Mouse (Mus musculus): ENCODE data around the gene Olfr1135. TPM values are rescaled to one million over a fixed set of nuclear protein-coding genes. Genes with fewer than 3 reads are reported as not detected.

The Olfr1135 gene
- polyA plus RNA-seq (2016; fragmentation: Nextera tagmentation; extraction: Ambion mirVana) = not detected in 2 replicates

DNA sequence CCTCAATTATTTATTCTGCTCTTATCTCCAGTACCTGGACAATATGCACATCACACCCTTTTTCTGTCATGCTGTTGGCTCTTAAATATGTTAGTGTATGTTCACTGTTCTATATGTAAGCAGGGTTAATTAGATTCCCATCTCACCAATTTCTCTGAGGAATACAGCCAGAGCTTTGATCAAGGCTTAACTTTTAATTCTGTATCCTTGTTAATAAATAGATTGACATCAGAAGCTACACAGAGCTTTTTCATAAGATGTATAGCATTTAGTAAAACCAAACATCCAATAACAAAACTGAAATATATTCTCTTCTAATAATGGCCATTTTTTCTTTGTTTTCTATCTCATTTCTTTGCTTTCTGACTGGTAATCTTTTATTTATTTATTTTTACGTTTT, at the start of gene Olfr1135:
Gene Olfr1135, minus strand, starts transcription at position 101 of the 400 bp plus-strand sequence.
- Histone ChIP-seq H3K4me2 (no peak within 1 kb of the TSS), H3K9ac (no peak within 1 kb of the TSS), H3K27me3 (replicated peaks) (no peaks in the 10 kb centered on the region), H3K27ac (ENCODE audit: poor library complexity, severe bottlenecking) (no peak within 1 kb of the TSS), H3K36me3 (no peaks in the 10 kb centered on the region), H3K9me3 (replicated peaks) (no peaks in the 10 kb centered on the region), H3K4me1 (replicated peaks) (no peaks in the 10 kb centered on the region), H3K4me3 (no peak within 1 kb of the TSS)
- WGBS = 15% methylated on average over 1 of the region's 1 CpGs
- ATAC-seq (ENCODE audit: insufficient number of reproducible peaks, low FRiP score) = no peak

DNA sequence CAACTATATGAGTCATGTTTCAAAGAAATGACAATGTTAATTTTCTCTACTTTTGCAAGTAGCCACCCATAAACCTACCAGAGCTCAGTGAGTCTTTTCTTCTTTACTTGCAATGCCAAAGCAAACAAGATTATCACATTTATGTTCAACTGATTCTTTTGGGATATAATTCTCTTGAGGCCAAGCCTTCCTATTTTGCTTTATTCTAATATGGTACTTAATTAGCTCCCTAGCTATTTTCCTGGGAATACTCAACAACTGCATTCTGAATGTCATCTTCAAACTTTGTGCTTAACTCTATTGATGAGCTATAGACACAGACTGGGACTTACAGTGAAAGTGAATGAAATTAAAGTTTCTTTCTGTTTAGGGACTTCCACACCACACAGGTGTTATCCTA, 39.6 kb upstream of the Olfr1135 start, which contains the start of gene Olfr1137:
Gene Olfr1137, minus strand, starts transcription at position 101 of the 400 bp plus-strand sequence.
- H3K4me2 ChIP-seq = no peak within 1 kb of the TSS
- H3K9ac ChIP-seq = no peak within 1 kb of the TSS
- no peaks in the 10 kb centered on the region for H3K27me3 ChIP-seq (replicated peaks)
- H3K36me3 ChIP-seq = no peaks in the 10 kb centered on the region
- no peaks in the 10 kb centered on the region for H3K9me3 ChIP-seq (replicated peaks)
- no peak within 1 kb of the TSS for H3K4me3 ChIP-seq
- no peak within 1 kb of the TSS for H3K27ac ChIP-seq (ENCODE audit: poor library complexity, severe bottlenecking)
- H3K4me1 ChIP-seq (replicated peaks) = no peaks in the 10 kb centered on the region
- no peak for ATAC-seq (ENCODE audit: insufficient number of reproducible peaks, low FRiP score)

DNA sequence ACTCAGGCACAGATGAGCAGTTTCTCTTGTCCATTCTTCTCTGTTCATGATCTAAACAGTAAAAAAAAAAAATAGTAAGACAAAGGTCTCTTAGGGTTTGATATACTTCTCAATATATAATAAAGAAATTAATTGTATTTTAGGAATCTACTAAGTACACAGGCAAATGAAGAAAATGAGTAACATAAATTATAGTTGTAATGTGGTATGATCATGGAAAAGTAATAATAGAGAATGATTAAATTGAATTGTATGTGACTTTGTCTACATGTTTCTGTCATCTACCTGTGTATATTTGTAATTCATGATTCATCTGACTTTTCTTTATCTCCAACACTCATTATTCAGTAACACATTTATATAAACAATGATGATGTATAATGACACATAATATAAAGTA, 20.4 kb upstream of the Olfr1135 start, which contains the start of gene Olfr1136:
Gene Olfr1136, minus strand, starts transcription at position 101 of the 400 bp plus-strand sequence.
- no peak within 1 kb of the TSS for H3K27ac ChIP-seq (ENCODE audit: poor library complexity, severe bottlenecking)
- H3K36me3 ChIP-seq = no peaks in the 10 kb centered on the region
- H3K9ac ChIP-seq = no peak within 1 kb of the TSS
- H3K27me3 ChIP-seq (replicated peaks) = no peaks in the 10 kb centered on the region
- H3K4me3 ChIP-seq = no peak within 1 kb of the TSS
- H3K4me1 ChIP-seq (replicated peaks) = no peaks in the 10 kb centered on the region
- no peaks in the 10 kb centered on the region for H3K9me3 ChIP-seq (replicated peaks)
- no peak for ATAC-seq (ENCODE audit: insufficient number of reproducible peaks, low FRiP score)
- no peak within 1 kb of the TSS for H3K4me2 ChIP-seq

DNA sequence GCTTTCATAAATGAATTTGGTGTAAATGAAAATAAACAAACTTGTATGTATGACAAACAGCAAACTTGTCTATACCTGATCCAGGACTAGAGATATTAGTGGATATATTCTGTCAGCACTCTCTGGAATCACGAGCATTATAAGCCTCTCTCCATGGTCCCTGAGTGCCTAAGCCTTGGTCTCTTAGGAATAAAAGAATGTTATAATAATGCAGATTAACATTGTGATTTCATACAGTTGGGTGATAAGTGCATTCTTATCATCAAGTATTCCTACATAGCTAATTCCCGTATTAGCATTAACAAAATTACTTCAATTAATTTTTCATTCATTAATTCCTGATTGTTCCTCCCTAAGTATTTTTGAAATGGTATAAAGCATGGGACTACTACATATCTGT, 15.1 kb downstream of the Olfr1135 start, which contains the start of gene Olfr1134:
Gene Olfr1134, minus strand, starts transcription at position 101 of the 400 bp plus-strand sequence.
- H3K9ac ChIP-seq = no peak within 1 kb of the TSS
- no peak within 1 kb of the TSS for H3K4me3 ChIP-seq
- H3K4me2 ChIP-seq = no peak within 1 kb of the TSS
- no peaks in the 10 kb centered on the region for H3K4me1 ChIP-seq (replicated peaks)
- 69% methylated on average over 2 of the region's 2 CpGs for WGBS
- H3K27me3 ChIP-seq (replicated peaks) = no peaks in the 10 kb centered on the region
- no peak within 1 kb of the TSS for H3K27ac ChIP-seq (ENCODE audit: poor library complexity, severe bottlenecking)
- H3K36me3 ChIP-seq = no peaks in the 10 kb centered on the region
- ATAC-seq (ENCODE audit: insufficient number of reproducible peaks, low FRiP score) = no peak
- H3K9me3 ChIP-seq (replicated peaks) = no peaks in the 10 kb centered on the region

DNA sequence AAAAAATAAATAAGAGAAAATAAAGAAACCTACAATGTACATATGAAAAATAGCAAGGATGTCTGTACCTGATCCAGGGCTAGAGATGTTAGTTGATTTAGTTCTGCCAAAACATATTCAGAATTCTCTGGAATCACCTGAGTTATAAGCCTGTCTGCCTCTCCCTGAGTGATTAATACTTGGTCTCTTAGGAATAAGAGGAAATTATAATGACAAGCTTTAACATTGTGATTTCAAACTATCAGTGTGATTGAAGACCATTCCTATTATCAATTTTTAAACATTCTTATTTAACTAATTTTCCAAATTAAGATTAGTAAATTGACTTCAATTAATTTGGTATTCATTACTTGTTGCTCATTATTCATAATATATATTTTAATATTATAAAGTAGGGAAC, 26.2 kb downstream of the Olfr1135 start, which contains the start of gene Olfr1133:
Gene Olfr1133, minus strand, starts transcription at position 101 of the 400 bp plus-strand sequence.
- Histone ChIP-seq H3K27ac (ENCODE audit: poor library complexity, severe bottlenecking) (no peak within 1 kb of the TSS), H3K36me3 (no peaks in the 10 kb centered on the region), H3K27me3 (replicated peaks) (no peaks in the 10 kb centered on the region), H3K9me3 (replicated peaks) (no peaks in the 10 kb centered on the region), H3K4me1 (replicated peaks) (no peaks in the 10 kb centered on the region), H3K4me3 (no peak within 1 kb of the TSS), H3K4me2 (no peak within 1 kb of the TSS), H3K9ac (no peak within 1 kb of the TSS)
- no peak for ATAC-seq (ENCODE audit: insufficient number of reproducible peaks, low FRiP score)

DNA sequence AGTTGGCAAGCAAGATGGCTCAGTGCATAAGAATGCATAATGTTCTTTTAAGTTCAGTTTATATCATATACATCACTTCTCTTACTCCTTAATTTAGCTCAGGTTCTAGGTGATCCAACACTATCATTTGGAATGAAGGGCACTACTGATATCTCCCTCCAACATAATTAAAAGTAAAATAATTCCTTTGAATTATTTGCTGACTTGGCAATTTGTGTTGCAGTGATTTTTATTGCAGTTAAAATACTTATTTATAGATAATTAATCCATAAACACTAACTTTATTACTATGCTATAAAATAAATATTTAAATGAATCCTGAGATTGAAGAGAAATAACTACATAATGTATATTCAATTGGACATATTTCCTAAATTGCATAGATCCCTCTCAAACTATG, 31.0 kb downstream of the Olfr1135 start:
- ATAC-seq (ENCODE audit: insufficient number of reproducible peaks, low FRiP score) = no peak
- no peak overlapping the region for H3K4me2 ChIP-seq

DNA sequence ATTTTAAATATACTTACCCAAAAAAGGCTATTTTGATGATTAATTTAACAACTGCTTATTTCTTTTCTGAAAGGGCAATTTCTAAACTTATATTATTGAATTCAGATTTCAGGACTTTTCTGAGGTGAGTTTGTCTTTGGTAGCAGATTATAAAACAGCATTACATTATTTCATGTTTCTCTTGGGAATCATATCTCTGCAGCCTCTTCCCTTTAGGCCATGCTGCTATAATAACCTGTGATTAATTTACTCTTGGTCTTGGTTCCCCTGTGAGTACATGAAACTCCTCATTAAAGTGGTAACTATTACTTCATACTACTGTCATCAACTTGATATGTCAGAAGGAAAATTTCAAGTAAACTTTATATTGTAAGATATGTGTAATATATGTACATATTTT, 36.0 kb downstream of the Olfr1135 start, which contains the start of gene Olfr1132:
Gene Olfr1132, minus strand, starts transcription at position 101 of the 400 bp plus-strand sequence.
- no peak for ATAC-seq (ENCODE audit: insufficient number of reproducible peaks, low FRiP score)
- Histone ChIP-seq H3K27ac (ENCODE audit: poor library complexity, severe bottlenecking) (no peak within 1 kb of the TSS), H3K4me1 (replicated peaks) (no peaks in the 10 kb centered on the region), H3K9me3 (replicated peaks) (no peaks in the 10 kb centered on the region), H3K9ac (no peak within 1 kb of the TSS), H3K4me3 (no peak within 1 kb of the TSS), H3K36me3 (no peaks in the 10 kb centered on the region), H3K27me3 (replicated peaks) (no peaks in the 10 kb centered on the region), H3K4me2 (no peak within 1 kb of the TSS)

More for the DNA sequence above, 31.0 kb downstream of the Olfr1135 start:
- Histone ChIP-seq H3K36me3 (no peaks in the 10 kb centered on the region), H3K9me3 (replicated peaks) (no peaks in the 10 kb centered on the region), H3K4me3 (no peak overlapping the region), H3K27ac (ENCODE audit: poor library complexity, severe bottlenecking) (no peak overlapping the region), H3K4me1 (replicated peaks) (no peaks in the 10 kb centered on the region), H3K27me3 (replicated peaks) (no peaks in the 10 kb centered on the region), H3K9ac (no peak overlapping the region)

DNA sequence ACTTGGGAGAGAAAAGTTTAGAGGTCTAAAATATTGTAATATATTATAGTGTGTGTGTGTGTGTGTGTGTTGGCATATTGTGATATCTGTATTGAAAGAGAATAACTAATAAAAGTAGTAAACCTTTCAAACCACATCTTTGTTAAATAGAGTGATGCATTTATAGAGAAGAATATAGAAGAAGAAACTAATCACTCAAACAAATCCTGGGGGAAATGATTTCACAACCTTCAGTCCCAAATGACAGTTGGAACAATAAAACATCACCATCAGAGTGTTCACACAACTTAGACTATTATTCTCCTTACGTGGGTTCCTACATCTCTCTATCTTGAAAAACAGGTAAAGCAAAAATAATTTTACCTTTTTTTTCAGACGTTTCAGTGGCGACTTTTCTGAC, 46.7 kb downstream of the Olfr1135 start, which contains the start of gene Olfr1131:
Gene Olfr1131, plus strand, starts transcription at position 301 of the 400 bp plus-strand sequence.
- 61% methylated on average over 3 of the region's 3 CpGs for WGBS
- Histone ChIP-seq H3K36me3 (no peaks in the 10 kb centered on the region), H3K27ac (ENCODE audit: poor library complexity, severe bottlenecking) (no peak within 1 kb of the TSS), H3K27me3 (replicated peaks) (no peaks in the 10 kb centered on the region), H3K9ac (no peak within 1 kb of the TSS), H3K4me3 (no peak within 1 kb of the TSS), H3K9me3 (replicated peaks) (peaks cover 4% of the 10 kb centered on the region; the same call in 1 of the 2 replicates), H3K4me2 (no peak within 1 kb of the TSS), H3K4me1 (replicated peaks) (no peaks in the 10 kb centered on the region)
- ATAC-seq (ENCODE audit: insufficient number of reproducible peaks, low FRiP score) = no peak

Other genes starting within 250 kb of the Olfr1135 start
- gene Olfr1124, start 243.4 kb downstream of the Olfr1135 start, polyA plus RNA-seq (2016; fragmentation: Nextera tagmentation; extraction: Ambion mirVana) = not detected in 2 replicates
- not detected in 2 replicates for gene Olfr1126, start 219.7 kb downstream of the Olfr1135 start, polyA plus RNA-seq (2016; fragmentation: Nextera tagmentation; extraction: Ambion mirVana)
- gene Pramel7, start 176.6 kb downstream of the Olfr1135 start, polyA plus RNA-seq (2016; fragmentation: Nextera tagmentation; extraction: Ambion mirVana) = not detected in 2 replicates
- not detected in 2 replicates for gene Pramel6, start 167.1 kb downstream of the Olfr1135 start, polyA plus RNA-seq (2016; fragmentation: Nextera tagmentation; extraction: Ambion mirVana)
- not detected in 2 replicates for gene Olfr153, start 141.9 kb downstream of the Olfr1135 start, polyA plus RNA-seq (2016; fragmentation: Nextera tagmentation; extraction: Ambion mirVana)
- not detected in 2 replicates for gene Olfr1128, start 128.1 kb downstream of the Olfr1135 start, polyA plus RNA-seq (2016; fragmentation: Nextera tagmentation; extraction: Ambion mirVana)
- not detected in 2 replicates for gene Olfr1129, start 99.8 kb downstream of the Olfr1135 start, polyA plus RNA-seq (2016; fragmentation: Nextera tagmentation; extraction: Ambion mirVana)
- gene Olfr1130, start 67.5 kb downstream of the Olfr1135 start, polyA plus RNA-seq (2016; fragmentation: Nextera tagmentation; extraction: Ambion mirVana) = not detected in 2 replicates
- not detected in 2 replicates for gene Olfr1131, start 46.6 kb downstream of the Olfr1135 start, polyA plus RNA-seq (2016; fragmentation: Nextera tagmentation; extraction: Ambion mirVana)
- not detected in 2 replicates for gene Olfr1132, start 36.1 kb downstream of the Olfr1135 start, polyA plus RNA-seq (2016; fragmentation: Nextera tagmentation; extraction: Ambion mirVana)
- gene Olfr1133, start 26.3 kb downstream of the Olfr1135 start, polyA plus RNA-seq (2016; fragmentation: Nextera tagmentation; extraction: Ambion mirVana) = not detected in 2 replicates
- gene Olfr1134, start 15.2 kb downstream of the Olfr1135 start, polyA plus RNA-seq (2016; fragmentation: Nextera tagmentation; extraction: Ambion mirVana) = not detected in 2 replicates
- not detected in 2 replicates for gene Olfr1136, start 20.3 kb upstream of the Olfr1135 start, polyA plus RNA-seq (2016; fragmentation: Nextera tagmentation; extraction: Ambion mirVana)
- gene Olfr1137, start 39.5 kb upstream of the Olfr1135 start, polyA plus RNA-seq (2016; fragmentation: Nextera tagmentation; extraction: Ambion mirVana) = not detected in 2 replicates
- not detected in 2 replicates for gene Olfr1138, start 66.3 kb upstream of the Olfr1135 start, polyA plus RNA-seq (2016; fragmentation: Nextera tagmentation; extraction: Ambion mirVana)
- not detected in 2 replicates for gene Olfr1140, start 70.1 kb upstream of the Olfr1135 start, polyA plus RNA-seq (2016; fragmentation: Nextera tagmentation; extraction: Ambion mirVana)
- not detected in 2 replicates for gene Olfr1141, start 80.3 kb upstream of the Olfr1135 start, polyA plus RNA-seq (2016; fragmentation: Nextera tagmentation; extraction: Ambion mirVana)
- not detected in 2 replicates for gene Olfr152, start 105.8 kb upstream of the Olfr1135 start, polyA plus RNA-seq (2016; fragmentation: Nextera tagmentation; extraction: Ambion mirVana)
- not detected in 2 replicates for gene Olfr1143, start 126.9 kb upstream of the Olfr1135 start, polyA plus RNA-seq (2016; fragmentation: Nextera tagmentation; extraction: Ambion mirVana)
- not detected in 2 replicates for gene Olfr1145, start 136.2 kb upstream of the Olfr1135 start, polyA plus RNA-seq (2016; fragmentation: Nextera tagmentation; extraction: Ambion mirVana)
- not detected in 2 replicates for gene Olfr1148, start 156.9 kb upstream of the Olfr1135 start, polyA plus RNA-seq (2016; fragmentation: Nextera tagmentation; extraction: Ambion mirVana)
- gene Olfr1150-ps1, start 170.3 kb upstream of the Olfr1135 start, polyA plus RNA-seq (2016; fragmentation: Nextera tagmentation; extraction: Ambion mirVana) = not detected in 2 replicates
- gene Olfr1151, start 182.2 kb upstream of the Olfr1135 start, polyA plus RNA-seq (2016; fragmentation: Nextera tagmentation; extraction: Ambion mirVana) = not detected in 2 replicates
- not detected in 2 replicates for gene Olfr1152, start 192.8 kb upstream of the Olfr1135 start, polyA plus RNA-seq (2016; fragmentation: Nextera tagmentation; extraction: Ambion mirVana)
- gene Olfr1153, start 221.3 kb upstream of the Olfr1135 start, polyA plus RNA-seq (2016; fragmentation: Nextera tagmentation; extraction: Ambion mirVana) = not detected in 2 replicates
- not detected in 2 replicates for gene Olfr1154, start 231.5 kb upstream of the Olfr1135 start, polyA plus RNA-seq (2016; fragmentation: Nextera tagmentation; extraction: Ambion mirVana)

Data from heart, embryonic 12.5 days (tissue).